Mouse (Mus musculus) lung, postnatal 14 days (tissue): ENCODE data around the gene Tmem131.
"Not testable (repeated sequence)": the region's sequence is repeated elsewhere in the genome, so short reads cannot be mapped to it uniquely, and the experiment has no call there.

ENCODE experiments used
- DNase-seq: peaks from one replicate; pipeline ENCODE4 v3.0.0; 2021

Tmem131 gene

DNA sequence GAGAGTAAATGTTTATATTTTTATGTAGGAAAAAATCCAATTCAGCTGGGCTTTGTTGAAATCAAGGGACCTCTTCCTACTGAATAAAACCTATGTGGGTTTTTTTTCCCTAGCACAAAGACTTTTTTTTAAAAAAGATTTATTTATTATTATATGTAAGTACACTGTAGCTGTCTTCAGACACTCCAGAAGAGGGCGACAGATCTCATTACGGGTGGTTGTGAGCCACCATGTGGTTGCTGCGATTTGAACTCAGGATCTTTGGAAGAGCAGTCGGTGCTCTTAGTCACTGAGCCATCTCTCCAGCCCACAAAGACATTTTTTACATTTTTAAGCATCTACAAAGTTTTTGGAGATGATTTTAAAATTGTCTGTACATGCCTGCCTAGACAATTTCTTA lies 121.5 kb downstream of the Tmem131 start:
- not testable (repeated sequence) for DNase-seq

DNA sequence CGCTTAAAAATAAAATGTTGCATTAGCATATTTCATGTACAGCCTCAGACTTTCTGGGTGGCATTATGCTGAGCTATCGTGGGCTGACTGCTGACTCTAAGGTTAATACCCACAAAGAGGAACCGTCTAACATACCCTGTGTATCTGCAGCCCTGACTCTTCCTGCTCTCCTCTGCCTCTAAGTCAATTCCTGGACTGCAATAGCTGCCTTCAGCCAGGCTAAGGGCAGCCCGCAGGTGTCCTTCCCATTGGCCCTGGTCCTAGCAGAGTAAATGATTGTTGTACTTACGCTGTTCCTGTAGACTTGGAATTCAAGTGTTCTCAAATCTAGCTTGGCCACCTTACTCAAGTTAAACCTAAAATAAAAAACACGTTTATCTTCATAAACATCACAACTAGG lies 128.3 kb downstream of the Tmem131 start:
- no peak for DNase-seq

DNA sequence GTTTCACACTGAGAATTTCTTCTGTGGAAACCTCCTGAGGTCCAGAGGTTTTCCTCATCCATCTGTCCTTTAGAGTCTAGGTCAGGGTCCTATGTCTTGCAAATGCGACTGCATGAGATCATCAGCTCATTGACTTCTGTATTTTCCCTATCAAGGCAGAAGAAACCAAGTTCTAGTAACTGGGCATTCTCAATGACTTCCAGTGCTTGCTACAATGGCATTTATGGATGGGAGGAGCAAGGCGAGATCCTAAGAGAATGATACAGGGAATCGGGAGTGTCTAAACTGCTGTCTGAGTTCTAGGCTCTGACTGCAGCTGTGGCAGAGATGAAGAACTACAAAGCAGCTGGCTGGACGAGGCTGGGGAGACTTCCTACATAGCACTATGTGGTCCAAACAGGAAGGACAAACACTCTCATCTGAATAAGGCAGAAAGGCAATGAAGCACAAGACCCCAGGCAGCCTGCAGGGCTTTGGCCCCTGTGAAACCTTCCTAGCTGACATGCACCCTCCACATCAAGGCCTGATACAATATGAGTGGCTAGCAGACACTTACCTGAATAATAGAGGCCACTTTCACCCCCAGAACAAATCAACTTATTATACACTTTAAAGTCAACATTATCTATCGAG lies 129.1 kb downstream of the Tmem131 start:
- DNase-seq, result no peak

DNA sequence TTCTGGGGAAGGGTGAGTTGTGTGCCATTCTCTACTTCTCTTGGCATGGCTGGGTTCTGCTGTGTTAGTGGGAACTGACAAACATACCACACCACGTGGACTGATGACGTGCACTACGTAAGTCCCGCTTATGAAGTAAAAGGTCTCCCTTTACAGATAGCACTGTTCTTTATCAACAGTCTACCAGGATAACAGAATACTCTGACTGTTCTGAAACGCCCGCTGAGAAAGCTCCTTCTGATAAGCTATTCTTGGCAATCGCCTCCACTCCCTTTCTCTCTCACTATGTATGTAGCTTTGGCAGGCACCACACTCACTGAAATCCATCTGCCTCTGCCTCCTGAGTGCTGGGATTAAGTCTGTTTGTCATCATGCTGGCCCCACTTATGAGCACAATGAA lies 130.1 kb downstream of the Tmem131 start:
- no peak for DNase-seq

DNA sequence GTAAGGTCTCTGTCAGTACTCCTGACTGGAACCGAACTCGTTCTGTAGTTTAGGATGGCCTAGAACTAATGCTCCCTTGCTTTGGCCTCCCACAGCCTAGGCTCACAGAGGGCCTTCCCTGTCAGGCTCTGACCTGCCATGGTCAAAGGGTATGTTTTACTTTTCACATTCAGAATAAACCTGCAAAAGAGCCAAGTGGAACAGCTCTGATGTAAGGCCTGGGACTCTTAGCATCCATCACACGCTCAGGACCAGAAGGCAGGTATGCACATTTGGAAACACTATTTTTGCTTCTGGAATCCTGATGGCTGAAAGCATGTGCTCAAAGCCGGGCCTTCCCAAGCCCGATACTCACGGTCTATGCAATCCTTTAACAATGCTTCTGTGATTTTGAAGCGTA lies 131.7 kb downstream of the Tmem131 start:
- no peak for DNase-seq

DNA sequence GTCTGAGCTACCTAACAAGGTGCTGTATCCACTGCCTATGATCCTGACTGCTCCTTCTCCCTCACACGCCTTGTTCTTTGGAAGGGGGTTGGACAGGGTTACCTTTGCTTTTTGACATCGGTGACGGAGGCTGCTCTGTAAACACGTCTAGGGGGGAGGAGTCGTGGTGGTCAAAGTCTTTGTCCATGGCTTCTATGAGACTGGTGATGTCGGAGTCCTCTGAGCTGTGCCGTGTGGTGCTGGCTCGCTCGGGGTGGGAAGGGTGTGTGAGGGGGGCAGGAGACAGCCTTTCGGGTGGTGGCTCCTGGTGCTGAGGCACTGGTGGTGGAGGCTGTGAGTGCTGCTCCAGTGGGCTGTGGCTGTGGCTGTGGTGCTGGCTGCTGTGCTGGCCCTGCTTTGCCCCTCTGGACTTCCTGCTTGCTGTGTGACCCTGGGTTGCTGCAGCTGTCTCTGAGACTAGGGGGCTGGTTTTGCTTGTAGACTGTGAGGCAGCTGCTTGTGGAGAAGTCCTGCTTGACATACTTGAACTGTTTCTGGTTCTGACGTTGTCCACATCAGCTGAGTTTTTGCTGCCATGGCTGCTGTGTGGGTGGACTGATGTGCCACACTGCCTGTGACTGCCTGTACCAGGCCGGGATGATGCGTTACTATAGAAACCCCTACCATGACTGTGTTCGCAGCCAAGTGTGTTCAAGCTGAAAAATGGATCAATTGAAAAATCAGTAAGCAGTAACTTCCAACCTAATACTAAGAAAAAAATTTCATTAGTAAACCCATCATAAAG lies 135.5 kb downstream of the Tmem131 start:
- no peak for DNase-seq

DNA sequence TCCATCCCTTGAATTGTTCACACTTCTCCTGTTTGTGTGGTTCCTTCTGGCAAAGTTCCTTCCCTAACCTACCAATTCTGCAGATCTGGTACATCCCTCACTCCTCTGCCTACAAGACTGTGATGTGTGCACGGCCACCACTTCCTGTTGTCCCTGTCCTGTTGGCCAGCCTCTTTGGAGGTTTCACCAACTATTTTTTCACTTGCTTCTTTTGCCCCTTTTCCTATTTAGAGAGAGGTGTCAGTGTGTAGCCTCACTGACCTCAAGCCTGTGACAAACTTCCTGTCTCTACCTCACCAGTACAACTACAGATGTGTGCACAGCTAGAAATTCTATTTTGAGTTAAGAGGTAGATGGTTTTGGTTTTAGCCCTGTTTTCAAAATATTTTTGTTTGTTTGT lies 136.4 kb downstream of the Tmem131 start:
- DNase-seq, result no peak

DNA sequence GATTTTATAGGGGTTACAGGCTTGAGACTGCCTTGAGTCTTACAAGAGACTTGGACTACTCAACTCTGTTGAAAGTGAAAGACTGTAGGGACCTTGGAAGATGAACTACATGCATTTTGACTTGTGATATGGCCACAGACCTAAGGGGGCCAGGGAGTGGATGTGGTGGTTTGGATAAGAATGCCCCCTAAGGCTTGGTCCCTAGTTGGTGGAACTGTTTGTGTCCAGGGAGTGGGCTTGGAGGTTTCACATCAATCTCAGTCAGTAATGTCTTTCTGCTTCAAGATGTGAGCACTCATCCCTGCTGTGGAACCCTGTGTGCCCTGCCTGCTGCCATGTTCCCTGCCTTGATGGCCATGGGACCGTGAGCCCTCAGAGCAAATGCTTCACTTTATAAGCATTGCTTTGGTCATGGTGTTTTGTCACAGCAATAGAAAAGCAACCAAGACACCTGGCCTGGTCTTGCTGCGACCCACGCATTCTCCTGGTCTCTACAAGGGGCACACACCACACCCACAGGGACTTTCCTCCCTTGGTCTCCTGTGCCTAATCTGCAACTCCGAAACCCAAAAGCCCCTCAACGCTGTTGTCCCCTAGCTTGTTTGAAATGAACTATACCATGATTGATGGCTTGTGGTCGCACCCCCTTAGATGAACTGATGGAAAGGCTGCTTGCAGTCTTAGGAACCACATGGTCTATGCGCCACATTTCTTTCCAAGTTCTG lies 137.1 kb downstream of the Tmem131 start:
- DNase-seq, result no peak

DNA sequence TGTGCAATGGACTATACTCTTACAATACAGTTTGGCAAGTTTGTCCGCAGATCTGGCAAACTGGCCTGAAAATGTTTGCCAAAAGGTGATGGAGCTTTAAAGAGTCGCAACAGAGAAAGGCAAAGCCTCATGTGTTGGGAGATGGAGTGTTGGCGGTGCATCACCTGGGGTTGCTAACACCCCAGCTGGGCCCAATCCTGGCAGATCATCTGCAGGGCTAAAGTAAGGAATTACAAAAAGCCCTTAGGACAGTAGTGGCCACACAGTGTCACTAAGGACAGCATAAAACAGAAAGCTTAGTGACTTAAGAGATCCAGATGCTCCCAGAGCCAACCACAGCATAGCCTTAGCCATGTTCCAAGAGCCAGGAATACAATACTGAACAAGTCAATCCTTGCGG lies 138.6 kb downstream of the Tmem131 start:
- no peak for DNase-seq

DNA sequence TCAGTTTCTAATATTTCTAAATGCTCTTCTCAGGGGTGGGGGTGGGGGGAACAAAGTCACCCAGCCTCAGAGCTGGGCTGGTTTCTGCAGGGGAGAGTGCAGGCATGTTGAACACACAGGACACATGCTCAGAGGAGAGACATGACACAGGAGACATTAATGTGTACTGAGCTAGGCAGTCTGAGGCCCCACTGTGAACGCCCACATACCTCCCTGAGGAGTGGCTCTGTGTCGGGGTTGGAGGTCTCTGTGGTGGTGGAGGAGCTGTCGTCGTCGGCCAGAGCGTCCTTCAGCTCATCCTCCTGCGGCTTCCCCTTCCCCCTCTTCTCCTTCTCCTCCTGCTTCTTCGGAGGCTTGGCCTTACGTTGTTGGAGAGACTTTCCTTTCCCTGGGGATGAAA lies 139.2 kb downstream of the Tmem131 start:
- DNase-seq, result no peak

DNA sequence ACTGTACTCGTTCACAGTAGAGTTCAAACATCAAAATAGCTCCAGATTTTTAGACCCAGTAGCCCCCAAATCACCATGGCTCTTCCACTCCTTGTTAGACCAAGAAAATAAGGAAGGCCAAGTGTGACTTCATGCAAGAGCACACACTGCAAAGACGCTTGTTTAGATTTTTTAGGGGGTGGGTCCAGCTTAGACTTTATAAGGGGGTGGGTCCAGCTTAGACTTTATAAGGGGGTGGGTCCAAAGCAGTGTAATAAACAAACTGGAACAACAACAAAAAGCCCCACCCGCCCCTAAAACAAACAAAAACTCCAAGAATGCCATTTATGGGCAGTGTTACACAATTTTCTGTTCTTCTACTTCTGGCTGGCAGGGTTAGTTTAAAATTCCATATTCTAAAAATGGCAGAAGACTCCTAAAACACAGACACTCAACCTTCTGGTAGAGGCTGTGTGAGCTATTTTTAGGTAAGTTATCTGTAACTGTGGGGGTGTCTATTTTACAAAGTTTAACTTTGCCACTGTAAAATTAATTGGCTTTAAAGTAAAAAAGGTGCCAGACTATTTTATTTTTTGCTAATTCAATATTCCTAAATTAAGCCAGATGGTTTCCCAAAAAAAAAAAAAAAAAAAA lies 143.0 kb downstream of the Tmem131 start:
- DNase-seq, result no peak

DNA sequence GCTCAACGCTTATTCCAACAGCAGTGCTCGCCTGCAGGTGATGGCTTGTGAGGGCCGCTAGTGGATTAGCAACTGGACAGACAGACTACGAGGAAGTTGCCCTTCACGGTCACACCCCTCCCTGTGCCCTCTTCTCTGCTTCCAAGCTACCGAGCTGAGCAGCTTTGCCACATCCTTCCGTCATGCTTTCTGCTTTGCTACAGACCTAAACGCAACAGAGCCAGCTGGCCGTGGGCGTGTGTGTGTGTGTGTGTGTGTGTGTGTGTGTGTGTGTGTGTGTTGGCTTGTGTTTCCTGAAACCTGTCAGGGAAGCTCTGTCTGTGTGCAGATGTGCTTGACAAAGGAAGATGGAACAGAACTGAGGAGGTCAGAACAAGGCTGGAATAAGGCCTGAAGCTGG lies 146.0 kb downstream of the Tmem131 start:
- no peak for DNase-seq

DNA sequence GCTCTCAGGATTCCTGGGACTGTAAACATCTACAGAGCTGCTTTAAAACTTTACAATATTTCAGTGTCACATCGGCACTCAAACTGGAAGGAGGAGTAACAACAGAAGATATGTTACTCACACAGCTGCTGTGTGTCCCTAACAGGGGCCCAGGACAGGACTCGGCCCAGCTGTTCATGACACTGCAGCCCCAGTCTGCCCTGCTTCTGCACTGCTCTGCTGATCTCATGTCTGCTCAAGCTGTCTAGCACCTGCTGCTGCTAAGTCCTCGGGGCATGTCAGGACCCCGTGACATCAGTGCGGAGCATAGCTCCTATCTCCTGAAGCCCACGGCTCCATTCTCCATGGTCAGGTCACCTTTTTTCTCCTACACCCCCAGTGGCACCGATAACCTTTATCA lies 146.8 kb downstream of the Tmem131 start:
- DNase-seq, result no peak

DNA sequence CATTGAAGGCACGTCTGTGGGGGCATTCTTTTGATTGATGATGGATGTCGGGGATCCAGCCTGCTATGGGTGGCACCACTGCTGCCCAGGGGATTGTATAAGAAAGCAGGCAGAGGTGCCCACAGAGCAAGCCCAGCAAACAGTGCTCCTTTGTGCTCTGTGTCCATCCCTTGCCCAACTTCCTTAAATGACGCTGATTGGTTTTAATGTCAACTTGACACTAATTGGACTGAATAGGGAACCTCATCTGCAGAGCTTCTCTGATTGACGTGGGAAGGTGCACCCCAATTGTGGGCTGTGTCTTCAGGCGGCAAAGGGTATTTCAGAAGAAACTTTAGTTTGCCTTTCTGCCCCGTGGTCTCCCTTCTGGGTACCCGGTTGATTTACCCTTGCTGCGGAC lies 154.1 kb downstream of the Tmem131 start:
- no peak for DNase-seq

DNA sequence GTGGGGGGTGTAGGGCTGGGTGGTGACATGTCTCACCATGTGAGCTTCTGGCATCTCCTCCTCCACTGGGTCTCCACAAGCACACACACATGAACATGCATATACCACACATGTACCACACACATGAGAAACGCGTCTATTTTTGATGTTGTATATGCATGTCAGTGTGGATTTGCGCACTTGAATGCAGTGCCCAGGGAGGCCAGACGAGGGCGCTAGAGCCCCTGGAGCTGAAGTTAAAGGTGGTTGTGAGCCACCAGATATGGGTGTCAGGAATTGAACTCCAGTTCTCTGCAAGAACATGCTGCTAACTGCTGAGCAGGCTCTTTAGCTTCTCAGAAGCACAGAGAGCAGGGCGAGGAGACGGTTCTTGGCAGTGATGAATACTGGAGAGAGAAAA lies 157.1 kb downstream of the Tmem131 start:
- DNase-seq, result no peak

DNA sequence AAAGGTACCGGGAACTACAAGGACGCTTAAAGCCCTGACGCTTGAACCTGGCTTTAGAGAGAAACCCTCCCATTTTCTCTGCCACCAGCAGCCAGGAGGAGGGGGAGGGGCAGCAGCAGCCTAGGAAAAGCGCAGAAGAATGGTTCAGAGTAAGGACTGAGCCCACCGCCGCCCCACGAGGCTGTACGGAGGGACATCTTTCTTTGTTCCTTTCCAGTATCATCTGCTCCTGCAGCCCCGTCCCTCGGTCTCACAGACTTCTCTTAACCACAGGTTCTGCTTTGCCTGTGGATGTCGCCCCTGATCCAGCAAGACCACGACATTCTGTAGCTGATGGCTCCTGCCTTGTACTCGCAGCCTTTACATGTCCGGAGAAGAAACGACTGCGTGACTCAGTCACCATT lies 158.2 kb downstream of the Tmem131 start:
- DNase-seq, result peak; percentile 17

DNA sequence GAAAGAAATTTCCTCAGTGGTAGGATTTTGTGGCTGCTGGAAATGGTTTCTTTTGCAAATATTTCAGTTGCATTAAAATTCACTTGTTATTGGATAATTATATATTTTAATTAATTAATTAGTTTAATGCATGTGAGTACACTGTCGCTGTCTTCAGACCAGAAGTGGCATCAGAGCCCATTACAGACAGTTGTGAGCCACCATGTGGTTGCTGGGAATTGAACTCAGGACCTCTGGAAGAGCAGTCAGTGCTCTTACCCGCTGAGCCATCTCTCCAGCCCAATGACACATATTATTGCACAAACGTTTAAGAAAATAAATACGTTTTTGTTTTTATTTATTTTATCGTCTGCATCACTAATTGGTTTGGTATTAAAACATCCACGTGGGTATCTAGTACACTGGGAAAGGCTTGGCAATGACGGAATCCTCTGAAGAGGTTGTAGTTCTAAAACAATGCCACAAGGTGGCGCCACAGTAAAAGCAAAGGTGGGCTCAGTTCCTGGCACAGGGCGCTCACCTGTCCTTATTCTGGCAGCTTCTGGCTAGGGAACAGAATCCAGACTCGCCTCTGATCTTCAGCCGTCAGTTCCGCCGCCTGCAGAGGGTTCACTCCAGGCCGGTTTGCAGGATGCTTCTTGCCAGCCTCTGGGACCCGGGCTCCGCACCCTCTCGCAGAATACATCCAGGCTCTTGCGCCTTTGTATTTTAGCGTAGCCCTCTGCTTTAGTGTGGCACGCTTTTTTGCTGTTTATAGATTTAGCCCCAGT lies 158.9 kb downstream of the Tmem131 start:
- DNase-seq, result peak; percentile 83

DNA sequence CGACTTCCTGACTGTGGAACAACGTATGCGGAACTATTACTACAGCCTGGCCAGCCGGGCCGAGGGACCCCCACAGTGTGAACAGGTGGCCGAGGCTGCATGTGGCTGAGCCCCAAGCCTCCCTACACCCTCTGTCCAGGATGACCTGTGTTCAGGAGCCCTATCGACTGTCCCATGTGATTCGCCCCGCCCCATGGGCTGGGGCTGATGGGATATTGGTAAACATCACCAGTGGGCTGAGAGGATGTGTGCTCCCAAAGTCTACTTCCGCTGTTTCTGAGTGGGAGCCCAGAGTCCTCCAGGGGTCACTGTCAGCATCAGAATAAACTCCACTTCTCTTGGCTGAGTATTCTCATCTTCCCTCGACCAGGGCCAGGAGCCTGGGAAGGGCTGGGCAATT lies 161.0 kb downstream of the Tmem131 start:
- no peak for DNase-seq

DNA sequence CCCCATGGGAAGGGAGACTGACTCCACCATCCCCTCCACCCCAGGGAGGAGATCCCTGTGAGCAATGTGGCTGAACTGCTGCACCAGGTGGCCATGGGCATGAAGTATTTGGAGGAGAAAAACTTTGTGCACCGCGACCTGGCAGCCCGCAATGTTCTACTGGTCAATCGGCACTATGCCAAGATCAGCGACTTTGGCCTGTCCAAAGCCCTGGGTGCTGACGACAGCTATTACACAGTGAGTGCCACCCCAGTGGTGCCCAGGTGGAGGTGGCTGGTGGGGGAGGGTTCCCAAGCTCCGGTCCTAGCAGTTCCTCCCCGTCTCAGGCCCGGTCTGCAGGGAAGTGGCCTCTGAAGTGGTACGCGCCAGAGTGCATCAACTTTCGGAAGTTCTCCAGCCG lies 162.7 kb downstream of the Tmem131 start:
- no peak for DNase-seq

DNA sequence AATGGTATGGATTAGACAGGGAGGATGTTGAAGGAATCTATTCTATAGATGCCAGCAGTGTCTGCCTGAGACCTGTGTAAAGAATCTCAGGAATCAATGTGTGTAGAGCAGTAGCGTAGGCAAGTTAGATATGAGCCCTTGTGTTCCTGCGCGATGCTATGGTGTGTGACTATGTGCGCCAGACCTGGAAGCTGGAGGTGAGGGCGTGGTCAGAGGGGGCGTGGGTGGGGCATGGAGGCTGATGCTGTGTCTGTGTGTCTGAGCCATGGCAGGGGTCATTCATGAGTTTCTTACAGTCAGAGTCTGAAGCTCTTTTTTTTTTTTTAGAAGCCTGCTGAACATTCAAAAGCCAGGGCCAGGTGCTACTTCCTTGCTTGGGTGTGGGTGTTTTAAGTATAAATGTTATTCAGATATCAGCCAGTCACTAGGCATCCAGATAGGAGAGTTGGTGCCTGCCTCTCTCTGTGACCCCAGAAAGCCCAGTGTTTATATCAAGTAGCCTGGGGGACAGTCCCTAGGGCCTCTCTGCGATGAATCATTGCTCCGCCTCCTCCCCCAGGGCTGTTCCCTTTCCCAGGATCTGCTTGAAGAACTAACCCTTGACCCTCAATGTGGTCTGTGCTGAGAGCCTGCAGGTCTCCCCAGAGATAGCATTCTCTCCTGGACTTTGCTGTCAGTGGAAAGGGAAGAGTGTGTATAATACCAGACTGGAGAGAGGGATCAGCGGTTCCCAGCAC lies 171.1 kb downstream of the Tmem131 start:
- DNase-seq, result no peak

DNA sequence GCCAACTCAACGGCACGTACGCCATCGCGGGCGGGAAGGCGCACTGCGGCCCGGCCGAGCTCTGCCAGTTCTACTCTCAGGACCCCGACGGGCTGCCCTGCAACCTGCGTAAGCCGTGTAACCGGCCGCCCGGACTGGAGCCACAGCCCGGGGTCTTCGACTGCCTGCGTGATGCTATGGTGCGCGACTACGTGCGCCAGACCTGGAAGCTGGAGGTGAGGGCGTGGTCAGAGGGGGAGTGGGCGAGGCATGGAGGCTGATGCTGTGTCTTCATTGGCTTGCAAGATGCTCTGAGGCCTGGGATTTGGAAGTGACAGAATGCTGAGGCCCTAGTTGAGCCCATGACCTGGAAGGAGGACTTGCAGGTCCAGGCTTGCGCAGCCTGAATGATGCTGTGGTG lies 172.5 kb downstream of the Tmem131 start:
- DNase-seq, result no peak

DNA sequence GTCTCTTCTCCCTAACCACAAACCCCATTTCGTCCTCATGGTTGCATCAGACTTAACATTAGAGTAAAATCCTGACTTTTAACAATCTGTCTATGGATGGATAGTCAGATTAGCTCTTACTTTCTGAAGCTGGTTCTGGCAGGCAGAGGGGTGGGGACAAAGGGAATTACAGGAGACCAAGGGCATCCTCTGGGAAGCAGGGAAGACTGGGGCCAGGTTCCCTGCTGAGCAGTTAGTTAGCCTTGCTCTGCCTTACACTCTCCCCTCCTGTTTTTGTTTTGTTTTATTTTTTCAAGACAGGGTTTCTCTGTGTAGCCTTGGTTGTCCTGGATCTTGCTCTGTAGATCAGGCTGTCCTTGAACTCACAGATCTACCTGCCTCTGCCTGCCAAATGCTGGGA lies 173.5 kb downstream of the Tmem131 start:
- no peak for DNase-seq
